Mouse (Mus musculus): Measurements from ENCODE around the gene Gxylt2.

Gxylt2 gene

DNA sequence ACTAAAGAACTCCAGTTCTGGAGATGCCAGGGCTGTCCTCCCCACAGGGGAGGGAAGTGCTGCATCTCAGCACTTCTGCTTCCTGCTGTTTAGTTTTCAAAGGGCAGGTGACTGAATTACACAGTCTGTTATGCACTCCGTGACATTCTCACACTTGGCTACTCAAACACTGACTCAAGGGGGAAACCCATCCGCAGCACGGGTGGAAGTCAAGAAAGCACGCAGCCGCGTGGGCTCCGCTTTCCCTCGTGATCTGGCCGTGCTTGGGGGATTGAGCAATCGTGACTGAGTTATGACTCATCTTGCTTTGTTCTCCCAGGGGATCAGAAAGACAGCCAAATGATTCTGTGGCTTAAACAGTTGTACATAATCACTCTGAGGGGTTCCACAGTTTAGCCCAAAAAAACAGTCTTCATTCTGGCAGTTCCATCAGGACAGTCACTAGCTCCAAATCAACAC, 96.0 kb downstream of the Gxylt2 start:
- peak; percentile 44 for DNase-seq (ENCODE audit: low spot score)

DNA sequence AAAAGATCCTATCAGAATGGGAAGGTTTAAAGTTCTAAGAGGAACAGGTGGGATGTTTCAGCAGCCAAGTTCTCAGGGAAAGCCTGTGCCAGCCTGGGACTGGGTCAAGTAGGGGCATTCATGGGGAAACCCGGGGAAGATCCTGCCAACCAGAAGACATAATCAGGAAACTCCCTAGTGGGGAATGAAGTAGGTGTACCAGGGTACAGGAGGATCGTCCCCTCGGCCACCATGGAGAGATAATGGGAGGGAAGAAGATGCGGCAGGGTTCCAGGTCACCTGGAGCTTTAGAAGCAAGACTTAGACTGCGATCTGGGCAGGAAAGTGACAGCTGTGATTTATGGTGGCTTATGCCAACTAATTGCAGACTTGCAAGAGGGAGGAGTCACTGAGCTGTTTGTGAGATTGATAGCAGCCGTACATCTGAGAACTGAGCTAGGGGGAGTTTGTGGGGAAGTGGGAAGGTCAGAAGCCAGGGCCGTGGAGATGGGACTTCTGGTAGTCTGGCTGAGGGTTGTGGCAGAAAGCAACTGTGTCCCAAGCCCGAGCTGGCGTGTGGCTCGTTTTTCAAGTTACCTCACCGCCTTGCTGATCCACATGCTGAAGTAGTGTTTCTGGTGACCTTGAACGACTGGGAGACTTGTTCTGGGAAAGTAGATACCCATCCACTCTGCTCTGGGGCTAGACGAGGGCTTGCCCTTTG, 98.0 kb downstream of the Gxylt2 start:
- DNase-seq (ENCODE audit: low spot score), result no peak

DNA sequence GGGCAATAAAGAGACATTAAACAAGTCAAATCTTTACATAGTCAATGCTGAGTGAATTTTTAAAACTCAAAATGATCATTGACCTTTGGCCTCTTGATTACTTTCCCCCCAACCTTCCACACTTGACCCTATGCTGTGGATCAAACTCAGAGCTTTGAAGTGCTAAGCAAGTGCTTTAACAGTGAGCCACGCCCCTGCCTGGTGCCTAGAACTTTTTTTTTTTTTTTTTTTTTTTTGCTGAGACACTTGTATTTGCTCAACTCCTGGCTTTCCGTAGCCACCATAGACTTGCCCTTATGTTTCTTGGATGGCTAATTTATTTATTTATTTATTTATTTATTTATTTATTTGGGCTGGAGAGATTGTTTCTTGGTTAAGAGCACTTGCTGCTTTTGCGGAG, 98.7 kb downstream of the Gxylt2 start:
- no peak for DNase-seq (ENCODE audit: low spot score)

DNA sequence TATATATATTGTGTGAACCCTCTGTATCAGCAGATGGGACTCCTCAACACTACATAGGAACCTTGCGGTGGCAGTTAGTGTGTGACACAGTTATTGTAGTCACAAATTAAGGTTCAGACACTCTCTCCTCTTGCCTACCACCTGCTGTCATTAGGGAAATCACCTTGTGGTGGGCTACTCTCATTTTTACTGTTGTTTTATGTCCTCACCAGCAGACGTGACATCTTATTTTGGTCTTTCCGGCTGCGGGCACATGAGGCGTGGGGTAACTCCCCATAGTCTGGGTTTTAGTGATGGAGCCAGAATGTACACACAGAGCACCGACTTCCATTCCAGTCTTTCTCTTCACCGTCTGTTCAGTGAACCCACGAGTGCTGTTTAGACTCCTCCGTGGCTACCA, 102.7 kb downstream of the Gxylt2 start:
- DNase-seq (ENCODE audit: low spot score), result no peak

DNA sequence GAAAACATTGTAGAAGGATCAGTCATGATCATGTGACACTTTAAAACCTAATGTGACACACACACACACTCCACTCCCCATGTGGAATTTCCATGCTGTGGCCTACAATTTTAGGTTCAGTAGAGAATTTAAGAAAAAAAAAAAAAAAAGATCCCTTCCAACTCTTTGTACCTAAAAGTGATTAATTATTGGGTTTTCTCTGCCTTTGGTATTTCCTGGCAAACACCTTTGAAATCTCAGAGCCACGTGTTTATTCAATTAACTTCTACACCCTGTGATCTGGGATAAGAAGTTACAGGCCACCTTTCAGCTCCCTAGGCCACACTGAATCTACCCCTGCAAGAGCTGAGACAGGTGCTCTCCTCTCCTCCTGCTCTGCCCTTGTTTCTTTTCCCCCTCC, 103.2 kb downstream of the Gxylt2 start:
- DNase-seq (ENCODE audit: low spot score), result no peak

DNA sequence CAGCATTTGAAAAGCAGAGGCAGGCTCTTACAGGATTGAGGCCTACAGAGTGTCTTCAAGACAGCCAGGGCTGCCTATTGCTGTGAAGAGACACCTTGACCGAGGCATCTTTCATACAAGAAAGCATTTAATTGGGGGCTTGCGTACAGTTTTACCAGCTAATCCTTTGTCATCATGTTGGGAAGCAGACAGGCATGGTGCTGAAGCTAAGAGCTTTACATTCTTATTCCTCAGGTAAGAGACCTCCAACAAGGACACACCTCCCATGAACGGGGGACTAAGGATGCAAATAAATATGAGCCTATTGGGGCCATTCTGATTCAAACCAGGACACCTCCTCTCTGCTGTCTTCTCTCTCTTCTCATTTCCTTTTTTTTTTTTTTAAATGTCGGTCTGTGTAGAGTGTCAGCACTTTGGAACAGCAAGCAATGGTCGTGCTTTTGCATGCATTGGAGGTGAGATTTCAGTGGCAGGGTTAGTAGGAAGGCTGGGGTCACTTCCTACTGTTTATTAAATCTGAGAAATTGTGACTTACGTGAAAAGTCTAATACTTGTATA, 103.8 kb downstream of the Gxylt2 start:
- DNase-seq (ENCODE audit: low spot score), result no peak

DNA sequence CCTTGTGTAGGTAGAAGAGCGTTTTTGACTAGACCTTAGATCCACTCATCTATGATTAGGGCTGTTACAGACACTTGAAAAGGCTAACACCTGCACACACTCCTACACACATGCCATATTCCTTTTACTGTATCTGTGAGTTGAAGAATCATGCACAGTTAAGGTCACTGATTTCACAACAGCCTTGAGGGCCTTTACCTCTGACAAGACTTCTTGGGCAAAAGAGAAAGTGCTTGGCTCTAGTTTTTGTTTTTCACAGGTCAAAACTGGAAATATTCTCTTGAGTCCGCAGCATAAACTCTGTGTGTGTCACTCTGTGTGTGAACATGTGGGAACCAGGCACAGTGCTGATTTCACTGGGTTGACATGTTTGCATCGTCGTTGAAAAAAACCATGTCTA, 105.6 kb downstream of the Gxylt2 start:
- DNase-seq (ENCODE audit: low spot score), result no peak

DNA sequence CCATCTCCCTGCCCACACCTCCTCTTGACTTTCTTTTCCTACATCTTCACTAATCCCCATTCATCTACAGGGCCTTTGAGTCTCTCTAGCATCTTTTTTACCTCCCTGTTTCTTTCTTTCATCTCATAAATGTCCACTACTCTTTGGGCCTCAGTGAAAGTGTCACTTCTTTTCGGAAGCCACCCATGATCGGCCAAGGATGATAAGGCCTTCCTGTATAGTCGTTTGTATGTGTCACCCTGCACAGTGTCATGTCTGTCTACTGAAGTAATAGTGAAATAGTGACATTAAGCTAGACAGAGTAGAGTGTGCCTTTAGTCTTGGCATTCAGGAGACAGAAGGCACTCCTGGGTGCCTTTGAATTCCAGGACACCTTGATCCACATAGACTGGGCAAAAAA, 107.2 kb downstream of the Gxylt2 start:
- DNase-seq (ENCODE audit: low spot score), result no peak

DNA sequence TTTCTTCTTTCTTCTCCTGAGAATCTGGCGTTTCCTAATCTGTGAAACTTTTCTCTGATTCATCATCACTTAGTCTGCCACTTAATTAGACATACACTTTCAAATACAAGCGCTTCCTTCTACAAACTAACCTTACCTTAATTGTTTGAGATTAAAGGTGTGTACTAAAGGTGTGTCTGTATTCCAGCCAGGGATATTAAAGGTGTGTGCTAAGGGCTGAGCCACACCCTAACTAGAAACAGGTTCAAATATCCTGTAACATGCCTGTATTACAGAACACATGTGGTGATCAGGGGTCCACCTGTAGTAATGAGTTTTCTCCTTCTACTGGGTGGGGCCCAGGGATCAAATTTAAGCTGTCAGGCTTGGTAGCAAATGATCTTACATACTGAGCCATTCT, 116.8 kb downstream of the Gxylt2 start:
- no peak for DNase-seq (ENCODE audit: low spot score)

DNA sequence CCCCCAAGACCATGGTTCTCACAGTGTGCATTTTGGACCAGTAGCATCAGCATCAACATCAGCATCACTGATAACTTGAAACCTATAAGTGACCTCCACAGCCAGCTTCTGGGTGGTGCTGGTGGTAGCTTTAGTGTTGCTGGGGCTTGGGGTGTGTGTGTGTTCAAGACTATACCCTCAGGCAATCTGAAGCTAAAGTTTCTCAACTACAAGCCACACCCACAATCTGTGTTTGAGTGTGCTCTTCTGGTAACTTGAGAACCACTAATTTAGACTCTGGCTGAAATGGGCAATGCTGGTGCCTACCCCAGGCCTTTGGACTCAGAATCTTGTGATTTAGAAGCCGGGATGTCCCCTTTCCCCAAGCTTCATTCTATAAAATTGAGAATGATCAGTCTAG, 118.8 kb downstream of the Gxylt2 start:
- no peak for DNase-seq (ENCODE audit: low spot score)

DNA sequence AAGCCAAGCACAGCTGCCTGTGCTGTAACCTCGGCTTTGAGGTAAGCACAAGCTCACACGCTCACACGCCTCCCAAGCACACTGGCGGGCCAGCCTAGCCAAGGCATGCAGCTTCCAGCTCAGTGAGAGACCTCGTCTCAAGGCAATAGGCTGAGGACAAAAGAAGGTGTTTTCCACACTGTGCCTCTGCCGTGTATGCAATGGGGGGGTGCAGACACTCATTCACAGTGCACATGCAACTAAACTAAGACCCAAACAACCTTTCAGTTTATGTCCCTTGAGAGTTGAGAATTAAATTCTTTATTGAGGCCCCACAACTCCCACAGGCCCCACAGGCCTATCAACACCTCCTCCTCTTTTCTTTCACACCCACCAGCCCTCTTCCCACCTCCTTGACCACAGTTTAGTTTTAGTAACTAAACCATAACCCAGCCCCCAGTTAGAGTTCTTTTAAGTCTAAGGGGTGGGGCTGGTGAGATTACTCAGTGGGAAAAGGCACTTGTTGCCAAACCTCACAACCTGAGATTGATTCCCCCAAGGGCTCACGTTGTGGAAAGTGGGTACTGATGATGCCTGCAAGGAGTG, 119.9 kb downstream of the Gxylt2 start:
- no peak for DNase-seq (ENCODE audit: low spot score)

DNA sequence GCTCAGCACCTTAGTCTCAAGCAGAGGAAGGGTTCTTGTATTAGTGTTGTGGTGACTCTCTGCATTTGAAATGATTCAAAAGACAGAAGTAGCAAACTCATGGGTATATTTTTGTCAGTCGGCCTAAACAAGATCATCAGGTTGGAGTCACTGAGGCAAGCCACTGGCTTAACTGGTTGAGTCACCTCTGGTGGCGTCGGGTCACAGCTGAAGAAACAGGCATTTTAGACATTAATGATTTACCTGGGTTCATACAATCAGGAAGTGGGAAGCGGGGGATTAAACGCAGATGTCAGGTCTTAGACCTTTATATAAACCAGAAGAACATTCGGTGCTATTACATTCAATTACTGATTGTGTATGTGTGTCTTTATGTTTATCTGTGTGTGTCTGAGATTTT, 121.5 kb downstream of the Gxylt2 start:
- no peak for DNase-seq (ENCODE audit: low spot score)

DNA sequence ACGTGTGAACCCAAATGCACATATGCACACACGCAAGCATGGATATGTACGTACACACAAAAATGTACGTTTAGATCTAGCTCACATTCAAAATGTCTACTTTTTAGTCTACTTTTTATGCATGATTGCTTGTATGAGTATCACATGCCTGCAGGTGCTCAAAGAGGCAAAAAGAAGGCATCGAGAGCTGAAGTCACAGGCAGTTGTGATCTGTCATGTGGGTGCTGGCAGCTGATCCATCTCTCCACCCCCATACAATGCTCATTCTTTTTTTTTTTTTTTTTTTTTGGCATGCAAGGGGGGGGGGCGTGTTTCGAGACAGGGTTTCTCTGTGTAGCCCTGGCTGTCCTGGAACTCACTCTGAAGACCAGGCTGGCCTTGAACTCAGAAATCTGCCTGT, 124.0 kb downstream of the Gxylt2 start:
- no peak for DNase-seq (ENCODE audit: low spot score)

DNA sequence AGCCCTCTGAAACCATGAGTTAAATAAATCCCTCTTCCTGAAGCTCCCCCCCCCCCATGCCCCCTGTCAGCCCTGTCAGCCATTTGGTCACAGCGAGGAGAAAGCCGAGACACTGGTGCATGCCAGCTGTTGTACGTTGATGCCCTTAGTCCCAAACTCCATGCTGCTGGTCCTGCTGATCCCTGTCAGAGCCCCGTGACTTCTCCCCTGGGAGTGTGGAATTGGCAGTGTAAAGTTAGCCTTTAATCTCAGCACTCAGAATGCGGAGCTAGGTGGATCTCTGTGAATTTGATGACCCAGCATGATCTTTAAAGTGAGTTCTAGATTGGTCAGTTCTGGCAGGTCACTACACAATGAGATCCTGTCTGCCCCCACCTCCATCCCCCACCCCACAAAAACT, 125.2 kb downstream of the Gxylt2 start:
- no peak for DNase-seq (ENCODE audit: low spot score)

DNA sequence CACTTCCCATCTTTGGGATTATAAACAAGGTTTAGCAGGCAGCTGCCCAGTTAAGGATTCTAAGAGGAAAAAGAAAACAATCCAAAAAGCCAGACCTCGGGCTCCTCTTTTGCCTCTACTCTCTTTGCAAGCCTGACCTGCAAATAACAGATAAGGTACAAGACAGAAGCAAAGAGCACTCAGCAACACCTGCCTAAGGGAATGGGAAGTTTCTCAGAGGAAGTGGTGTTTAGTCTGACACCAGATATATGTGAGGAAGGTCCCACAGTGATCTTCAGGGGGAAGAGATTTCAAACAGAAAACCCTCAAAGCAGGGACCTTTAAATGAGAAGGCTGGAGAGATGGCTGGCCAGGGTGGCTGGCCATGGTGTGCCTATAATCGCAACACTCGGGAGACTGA, 126.7 kb downstream of the Gxylt2 start:
- no peak for DNase-seq (ENCODE audit: low spot score)

DNA sequence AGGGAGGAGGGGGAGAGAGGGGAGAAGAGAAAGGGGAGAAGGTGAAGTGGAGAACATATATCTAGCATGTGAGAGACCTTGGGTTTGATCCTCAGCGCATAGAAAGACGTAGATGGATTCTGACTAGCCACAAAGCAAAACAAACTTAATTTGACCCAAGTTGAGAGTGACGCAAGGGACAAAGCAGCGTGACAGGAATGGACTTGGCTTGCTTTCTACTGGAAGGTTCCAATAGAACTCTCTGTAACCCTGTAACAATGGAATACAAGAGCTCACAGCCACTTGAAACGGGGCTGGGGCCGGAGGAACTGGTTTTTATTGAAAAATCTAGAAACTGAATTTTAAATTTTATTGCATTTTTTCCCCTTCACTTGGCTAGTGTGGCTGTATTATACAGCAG, 127.2 kb downstream of the Gxylt2 start:
- DNase-seq (ENCODE audit: low spot score), result no peak

DNA sequence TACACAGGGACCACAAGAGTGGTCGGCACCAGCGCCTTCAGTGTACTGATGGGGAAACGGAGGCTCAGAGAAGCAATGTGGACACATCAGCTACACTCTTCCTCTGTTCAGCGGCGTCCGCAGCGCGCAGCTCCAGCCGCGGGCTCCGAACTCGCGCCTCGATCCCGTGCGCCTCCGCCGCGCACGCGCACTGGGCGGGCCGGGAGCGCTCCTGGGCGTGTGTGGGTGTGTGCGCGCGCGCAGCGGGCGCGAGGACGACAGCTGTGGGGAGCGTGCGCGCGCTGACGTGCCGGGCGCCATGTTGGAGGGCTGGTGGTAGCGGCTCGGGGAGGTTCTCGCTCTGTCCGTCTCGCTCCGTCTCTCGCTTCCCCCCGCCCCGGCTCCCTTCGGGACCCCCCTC, 128.8 kb downstream of the Gxylt2 start, which contains the start of gene Ppp4r2:
Gene Ppp4r2, plus strand, starts transcription at position 268 of the 400 bp plus-strand sequence.
- peak; percentile 92 for DNase-seq (ENCODE audit: low spot score)

DNA sequence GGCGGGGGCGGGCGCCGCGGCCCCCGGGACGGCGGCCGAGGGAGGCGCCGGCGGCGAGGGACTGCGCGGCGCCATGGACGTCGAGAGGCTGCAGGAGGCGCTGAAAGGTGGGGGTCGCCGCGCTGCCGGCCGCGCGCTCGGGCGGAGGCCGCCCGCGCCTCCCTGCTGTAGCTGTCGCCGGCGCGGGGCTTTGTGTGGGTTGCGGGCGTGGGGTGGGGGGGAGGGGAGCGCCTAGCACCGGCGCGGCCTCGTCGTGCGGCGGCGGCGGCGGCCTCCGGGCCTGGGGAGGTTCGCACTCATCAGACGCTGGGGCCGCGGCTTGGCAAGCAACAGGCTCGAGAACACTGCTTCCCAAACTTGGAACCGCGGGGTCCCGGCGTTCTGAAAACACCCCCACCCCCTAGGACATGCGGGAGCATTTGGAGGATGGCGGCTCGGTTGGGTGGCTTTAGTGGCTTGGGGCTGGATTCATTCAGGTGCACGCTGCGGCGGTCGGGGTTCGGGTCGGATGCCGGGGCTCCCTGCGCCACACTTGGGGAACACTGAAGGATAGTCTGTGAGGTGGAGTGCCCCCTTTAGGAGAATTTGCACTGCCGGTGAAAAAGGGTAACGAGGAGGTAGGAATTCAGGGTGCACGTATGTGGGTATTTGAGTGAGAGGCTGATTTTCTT, 129.4 kb downstream of the Gxylt2 start:
- peak; percentile 49 for DNase-seq (ENCODE audit: low spot score)

DNA sequence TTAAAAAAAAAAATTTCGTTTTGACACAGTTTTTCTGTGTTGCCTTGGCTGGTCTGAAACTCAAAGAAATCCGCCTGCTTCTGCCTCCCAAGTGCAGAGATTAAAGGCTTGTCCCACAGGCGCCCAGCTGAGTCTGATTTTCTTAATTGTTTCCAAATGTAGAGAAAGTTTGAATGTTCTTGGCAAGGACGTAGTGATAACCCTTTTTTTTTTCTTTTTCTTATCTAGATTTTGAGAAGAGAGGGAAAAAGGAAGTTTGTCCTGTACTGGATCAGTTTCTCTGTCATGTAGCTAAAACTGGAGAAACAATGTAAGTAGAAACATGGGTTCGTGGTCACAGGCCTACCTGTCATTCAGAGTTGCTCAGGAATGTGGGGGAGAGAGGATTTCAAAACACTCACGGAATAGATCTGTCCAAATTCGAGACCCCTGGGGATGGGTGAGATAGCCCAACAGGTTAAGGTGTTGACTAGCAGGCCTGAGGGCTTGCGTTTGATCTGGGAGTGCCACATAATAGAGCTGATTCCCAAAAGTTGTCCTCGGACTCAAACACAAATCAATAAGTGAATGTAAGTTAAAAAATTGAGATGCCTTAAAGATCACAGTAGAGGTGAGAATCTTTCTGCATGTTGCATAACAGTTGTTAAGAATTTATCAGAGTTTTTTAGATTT, 130.1 kb downstream of the Gxylt2 start:
- DNase-seq (ENCODE audit: low spot score), result no peak

DNA sequence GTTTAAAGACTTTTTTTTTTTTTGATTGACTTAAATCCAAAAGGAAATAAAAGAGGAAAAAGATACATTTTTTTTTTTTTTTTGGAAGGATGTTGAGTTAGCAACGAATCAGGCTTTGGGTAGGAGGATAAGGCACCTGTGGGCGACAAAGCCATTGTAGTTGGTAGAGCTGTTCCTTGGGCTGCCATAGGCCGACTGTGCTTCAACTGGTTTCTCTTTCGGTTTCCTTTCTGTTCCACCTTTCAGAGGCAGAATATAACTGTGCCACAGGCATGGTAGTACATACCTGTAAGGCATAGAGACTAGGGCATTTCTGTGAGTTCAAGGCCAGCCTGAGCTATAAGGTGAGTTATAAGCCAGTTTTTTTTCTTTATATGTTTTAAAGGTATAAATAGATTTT, 140.5 kb downstream of the Gxylt2 start:
- no peak for DNase-seq (ENCODE audit: low spot score)

DNA sequence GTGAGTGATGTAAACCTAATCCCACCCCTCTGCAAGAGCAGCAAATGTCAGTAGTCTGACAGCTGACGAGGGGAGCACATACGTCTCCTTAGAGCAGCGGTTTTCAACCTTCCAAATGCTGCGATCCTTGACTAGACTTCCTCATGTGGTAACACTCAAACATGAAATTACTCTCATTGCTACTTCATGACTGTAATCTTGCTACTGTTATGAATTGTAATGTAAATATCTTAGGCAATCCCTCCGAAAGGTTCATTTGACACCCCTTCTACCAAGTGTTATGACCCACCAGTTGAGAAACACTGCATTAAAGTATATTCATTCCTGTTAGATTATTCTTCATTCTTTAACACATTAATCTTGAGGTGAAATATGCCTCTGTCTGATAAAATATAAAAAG, 142.7 kb downstream of the Gxylt2 start:
- no peak for DNase-seq (ENCODE audit: low spot score)

DNA sequence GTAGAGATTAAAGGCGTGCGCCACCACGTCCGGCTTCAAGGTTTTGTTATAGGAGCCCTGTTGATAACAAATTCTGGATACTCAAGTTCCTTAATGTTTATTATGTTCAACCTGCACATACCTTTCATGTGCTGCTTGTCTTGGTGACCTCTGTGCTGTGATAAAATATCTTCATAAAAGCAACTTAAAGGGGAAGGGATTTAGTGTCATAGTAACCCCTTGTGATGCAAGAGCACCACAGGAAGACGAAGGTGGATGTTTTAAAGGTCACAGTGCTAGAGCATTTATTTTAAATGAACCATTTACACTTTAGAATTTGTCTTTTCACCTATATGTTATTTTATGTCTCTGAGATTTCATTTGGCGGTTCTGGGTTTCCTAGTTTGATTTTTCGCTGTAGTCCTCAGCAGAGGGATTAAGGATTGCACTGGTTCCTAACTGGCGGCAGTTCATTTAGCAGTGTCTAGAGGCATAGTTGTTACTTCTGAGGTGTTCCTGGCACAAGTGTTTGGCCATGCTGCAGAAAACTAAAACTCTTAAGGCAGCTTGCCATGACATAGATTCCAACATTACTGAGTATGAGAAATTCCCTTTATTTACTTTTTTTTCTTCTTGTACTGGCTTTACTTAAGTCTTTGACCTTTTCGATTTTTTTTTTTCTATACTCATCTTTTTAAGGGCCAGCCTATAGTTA, 144.3 kb downstream of the Gxylt2 start:
- DNase-seq (ENCODE audit: low spot score), result no peak

Measured in MN1 (cell line).